Mouse (Mus musculus) erythroblast, embryonic 14.5 days (primary cell): ENCODE measurements around the gene Cacna2d1. TPM values are rescaled to one million over a fixed set of nuclear protein-coding genes. Genes with fewer than 3 reads are reported as not detected.

ENCODE experiments used
- H3K27me3 ChIP-seq: 2 replicates; pipeline ENCODE4 v1.6.1; 2012; ENCODE audit warnings: inconsistent platforms; ENCODE audit not compliant: control insufficient read depth
- H3K36me3 ChIP-seq: 2 replicates; pipeline ENCODE4 v1.6.1; 2012; ENCODE audit warnings: mild to moderate bottlenecking, inconsistent platforms; ENCODE audit not compliant: control insufficient read depth
- H3K4me1 ChIP-seq: 2 replicates; pipeline ENCODE4 v1.6.1; 2012; ENCODE audit warnings: inconsistent platforms; ENCODE audit not compliant: control insufficient read depth
- H3K4me3 ChIP-seq: replicated peaks from 2 replicates; pipeline ENCODE3; 2012; ENCODE audit warnings: moderate library complexity, mild to moderate bottlenecking, inconsistent platforms
- H3K9me3 ChIP-seq: 2 replicates; pipeline ENCODE4 v1.6.1; 2012; ENCODE audit warnings: low read length, inconsistent platforms, mixed read lengths; ENCODE audit not compliant: control insufficient read depth
- GATA1 ChIP-seq: IDR thresholded peaks from 2 replicates; pipeline ENCODE4 v1.6.1; 2012; ENCODE audit warnings: low read length, inconsistent platforms, mixed read lengths
- TAL1 ChIP-seq: IDR thresholded peaks from 3 replicates; pipeline ENCODE4 v1.6.1; 2012; ENCODE audit warnings: low read length, inconsistent platforms, mixed read lengths
- polyA plus RNA-seq: library from polyadenylated mRNA; stranded (reverse); fragments of >175 nt; gene quantifications from 2 replicates; pipeline ENCODE4 v1.2.3, GENCODE M21; 2012

Gene Cacna2d1
- polyA plus RNA-seq, 1 experiment = not detected

- no peaks in the 10 kb centered on the region for H3K9me3 ChIP-seq
- no peak overlapping the region for H3K4me3 ChIP-seq
- no peaks in the 10 kb centered on the region for H3K4me1 ChIP-seq
- no peaks in the 10 kb centered on the region for H3K27me3 ChIP-seq
- TF ChIP-seq TAL1 (no peak), GATA1 (no peak)
- H3K36me3 ChIP-seq = no peaks in the 10 kb centered on the region
Measured at GRCm38 (mm10) chr5:16163270-16163669, 228.8 kb downstream of the Cacna2d1 start.

GRCm38 (mm10) chr5:16166117-16166867 is 231.8 kb downstream of the Cacna2d1 start:
- H3K4me3 ChIP-seq = no peak overlapping the region
- H3K36me3 ChIP-seq = no peaks in the 10 kb centered on the region
- no peaks in the 10 kb centered on the region for H3K4me1 ChIP-seq
- H3K9me3 ChIP-seq = peaks cover 2% of the 10 kb centered on the region; the same call in 1 of the 2 replicates
- no peak for TF ChIP-seq GATA1
- no peak for TF ChIP-seq TAL1
- no peaks in the 10 kb centered on the region for H3K27me3 ChIP-seq

- Histone ChIP-seq H3K9me3 (peaks cover 2% of the 10 kb centered on the region; the same call in 1 of the 2 replicates), H3K4me3 (no peak overlapping the region), H3K4me1 (no peaks in the 10 kb centered on the region), H3K36me3 (no peaks in the 10 kb centered on the region), H3K27me3 (no peaks in the 10 kb centered on the region)
- TF ChIP-seq TAL1 (no peak), GATA1 (no peak)
Measured at GRCm38 (mm10) chr5:16166868-16167267, 232.4 kb downstream of the Cacna2d1 start.

- no peaks in the 10 kb centered on the region for H3K27me3 ChIP-seq
- no peaks in the 10 kb centered on the region for H3K4me1 ChIP-seq
- H3K4me3 ChIP-seq = no peak overlapping the region
- no peaks in the 10 kb centered on the region for H3K9me3 ChIP-seq
- TF ChIP-seq GATA1 = no peak
- no peak for TF ChIP-seq TAL1
- H3K36me3 ChIP-seq = no peaks in the 10 kb centered on the region
Measured at GRCm38 (mm10) chr5:16181041-16181440, 246.6 kb downstream of the Cacna2d1 start.

GRCm38 (mm10) chr5:16184064-16184463 is 249.6 kb downstream of the Cacna2d1 start:
- Histone ChIP-seq H3K4me3 (no peak overlapping the region), H3K27me3 (no peaks in the 10 kb centered on the region), H3K36me3 (no peaks in the 10 kb centered on the region), H3K4me1 (no peaks in the 10 kb centered on the region), H3K9me3 (no peaks in the 10 kb centered on the region)
- TF ChIP-seq TAL1 (no peak), GATA1 (no peak)

- Histone ChIP-seq H3K36me3 (no peaks in the 10 kb centered on the region), H3K27me3 (no peaks in the 10 kb centered on the region), H3K9me3 (no peaks in the 10 kb centered on the region), H3K4me3 (no peak overlapping the region), H3K4me1 (no peaks in the 10 kb centered on the region)
- TF ChIP-seq GATA1 (no peak), TAL1 (no peak)
Measured at GRCm38 (mm10) chr5:16187931-16188330, 253.4 kb downstream of the Cacna2d1 start.

GRCm38 (mm10) chr5:16189878-16190277 is 255.4 kb downstream of the Cacna2d1 start:
- no peaks in the 10 kb centered on the region for H3K36me3 ChIP-seq
- no peaks in the 10 kb centered on the region for H3K27me3 ChIP-seq
- H3K9me3 ChIP-seq = no peaks in the 10 kb centered on the region
- no peaks in the 10 kb centered on the region for H3K4me1 ChIP-seq
- H3K4me3 ChIP-seq = no peak overlapping the region
- no peak for TF ChIP-seq TAL1
- no peak for TF ChIP-seq GATA1

GRCm38 (mm10) chr5:16191165-16191564 is 256.7 kb downstream of the Cacna2d1 start:
- Histone ChIP-seq H3K4me1 (no peaks in the 10 kb centered on the region), H3K27me3 (no peaks in the 10 kb centered on the region), H3K9me3 (no peaks in the 10 kb centered on the region), H3K4me3 (no peak overlapping the region), H3K36me3 (no peaks in the 10 kb centered on the region)
- TF ChIP-seq GATA1 (no peak), TAL1 (no peak)

GRCm38 (mm10) chr5:16199816-16200215 is 265.3 kb downstream of the Cacna2d1 start:
- Histone ChIP-seq H3K36me3 (no peaks in the 10 kb centered on the region), H3K4me1 (no peaks in the 10 kb centered on the region), H3K9me3 (no peaks in the 10 kb centered on the region), H3K27me3 (no peaks in the 10 kb centered on the region), H3K4me3 (no peak overlapping the region)
- TF ChIP-seq GATA1 (no peak), TAL1 (no peak)
